Mouse (Mus musculus) brain, embryonic 18.5 days (tissue): ENCODE data around the gene Zbtb2.

Experiments used
- DNase-seq: peaks from one replicate; pipeline ENCODE4 v3.0.0-alpha.2; 2012; ENCODE audit warnings: low read depth, low spot score

Gene Zbtb2

GRCm38 (mm10) chr10:4334039-4334683 is 53.7 kb downstream of the Zbtb2 start:
- no peak for DNase-seq

- peak; percentile 18 for DNase-seq
These were observed 54.6 kb downstream of the Zbtb2 start for GRCm38 (mm10) chr10:4333319-4333718.

- DNase-seq = no peak
These were observed 55.5 kb downstream of the Zbtb2 start for GRCm38 (mm10) chr10:4332228-4332979.

DNA sequence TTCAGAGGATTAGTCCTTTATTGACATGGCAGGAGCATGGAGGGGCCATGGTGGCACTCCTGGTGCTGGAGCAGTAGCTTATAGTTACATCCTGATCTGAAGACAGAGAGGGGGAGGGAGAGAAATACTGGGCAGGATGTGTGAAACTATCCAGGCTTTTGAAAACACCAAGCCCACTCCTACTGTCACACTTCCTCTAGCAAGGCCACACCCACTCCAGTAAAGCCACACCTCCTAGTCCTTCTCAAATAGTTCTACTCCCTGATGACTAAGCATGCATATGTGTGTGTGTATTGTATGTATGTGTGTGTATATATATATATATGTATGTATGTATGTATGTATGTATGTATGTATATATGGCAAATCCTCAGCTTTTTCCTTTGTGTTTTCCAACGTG is 60.2 kb downstream of the Zbtb2 start:
- no peak for DNase-seq

DNA sequence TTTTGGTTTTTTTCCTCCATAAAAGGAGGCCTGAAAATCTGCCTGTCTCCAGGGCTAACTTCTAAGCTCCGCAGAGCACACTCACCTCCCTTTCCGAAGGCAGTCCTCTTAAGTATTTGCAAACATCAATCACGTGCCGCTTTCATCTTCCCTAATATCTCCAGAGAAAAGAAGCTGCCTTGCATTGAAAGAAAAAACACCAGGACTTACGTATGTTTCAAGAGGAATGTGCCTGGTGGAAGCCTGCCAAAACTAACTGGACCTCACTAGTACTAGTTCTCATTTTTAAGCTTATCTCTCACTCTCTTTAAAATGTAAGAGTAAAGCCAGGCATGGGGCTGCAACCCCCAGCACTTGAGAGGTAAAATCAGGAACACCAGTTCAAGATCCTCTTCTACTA is 62.3 kb downstream of the Zbtb2 start:
- DNase-seq = no peak

GRCm38 (mm10) chr10:4323885-4324284 is 64.0 kb downstream of the Zbtb2 start:
- DNase-seq = no peak
